Mouse (Mus musculus) liver, adult 2 months (tissue): ENCODE measurements around the gene Cdk9.

Experiments
- CTCF ChIP-seq: fragments of 200-500 bp; IDR thresholded peaks from 2 replicates; pipeline ENCODE4 v1.5.1; 2011; ENCODE audit warnings: low read depth, low read length, control low read depth
- POLR2A ChIP-seq: fragments of 200-500 bp; IDR thresholded peaks from 2 replicates; pipeline ENCODE4 v1.6.1; 2011; ENCODE audit warnings: low read length, control low read depth; ENCODE audit not compliant: insufficient read depth; ENCODE audit errors: extremely low read depth

DNA sequence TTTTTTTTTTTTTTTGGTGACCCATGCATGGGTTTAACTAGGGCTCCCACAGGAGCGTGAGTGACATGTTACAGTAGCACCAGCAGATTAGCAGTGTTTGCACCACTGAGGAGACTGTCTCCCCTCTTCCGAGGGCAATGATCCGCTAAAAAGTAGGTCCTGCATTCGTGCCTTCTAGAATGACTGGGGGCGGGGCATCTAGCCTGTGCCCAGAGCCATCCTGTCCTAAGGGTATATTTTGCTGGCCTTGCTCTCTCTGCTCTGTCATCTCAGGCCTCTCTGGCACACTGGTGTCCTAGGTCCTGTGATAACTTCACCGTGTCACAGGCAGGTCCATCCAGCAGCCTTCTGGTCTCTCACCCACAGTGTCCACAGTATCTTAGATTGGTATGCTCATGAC, 13.2 kb downstream of the Cdk9 start:
- TF ChIP-seq POLR2A (no peak), CTCF (no peak)
